Mouse (Mus musculus) C2C12 (cell line): ENCODE measurements around the gene Sdk2.

Experiments used
- CTCF ChIP-seq: IDR thresholded peaks from one replicate; pipeline ENCODE4 v1.5.1; 2011; ENCODE audit not compliant: control insufficient read depth, insufficient read depth, insufficient read length
- USF1 ChIP-seq: IDR thresholded peaks from one replicate; pipeline ENCODE4 v1.6.1; 2011; ENCODE audit warnings: low read depth, mild to moderate bottlenecking, control low read depth, moderate library complexity

GRCm38 (mm10) chr11:113784656-113785396 lies 282.0 kb downstream of the Sdk2 start:
- TF ChIP-seq USF1 (no peak), CTCF (no peak)
